ENCODE assay signal across 9 mouse cellular contexts in genomic region chr16:32520372-32520748, GRCm38 (mm10). TPM values are rescaled to one million over a fixed set of nuclear protein-coding genes. Genes with fewer than 3 reads are reported as not detected.
DNase-seq lines count a peak whose midpoint lies in the region; ATAC-seq and TF ChIP-seq lines count a peak whose summit lies in the region.
"Had no signal": no experiment of that assay in that cellular context is flagged by ENCODE, and none has a peak within 500 bp of the region (broad histone marks: within the 10 kb centered on the region; RNA-seq: fewer than 3 reads in every experiment).

No protein-coding gene starts in this region.

- H3K4me1 ChIP-seq in intestine, postnatal 0 days (replicated peaks; ENCODE audit: control insufficient read depth, insufficient read depth, low read length): 0 out of 2 replicates have a peak, but pooled peaks cover 9% of the 10 kb centered on the region

- H3K27ac ChIP-seq in gastrocnemius, adult 2 months: peak overlapping the region; percentile 29
- no peak overlapping the region for H3K27ac ChIP-seq in intestine, postnatal 0 days (ENCODE audit: low read depth, low read length)

- H3K36me3 ChIP-seq in intestine, postnatal 0 days (ENCODE audit: control insufficient read depth, insufficient read depth): no peaks in the 10 kb centered on the region

- intact Hi-C loops in gastrocnemius, adult 2 months (cut with DNase I): no loop called here

- TF ChIP-seq CTCF in gastrocnemius, adult 2 months (IDR thresholded peaks at IDR 0.05): no peak
- TF ChIP-seq CTCF in intestine, postnatal 0 days (IDR thresholded peaks at IDR 0.05; ENCODE audit: low read depth): no peak

- peak; percentile 53; the same call in 1 of the 2 replicates for ATAC-seq in neutrophil, adult 5-6 weeks (ENCODE audit: extremely low read depth, insufficient number of reproducible peaks, low FRiP score, poor library complexity, severe bottlenecking)
- ATAC-seq in intestine, postnatal 0 days: no peak

- no peaks in the 10 kb centered on the region for H3K27me3 ChIP-seq in intestine, postnatal 0 days (replicated peaks; ENCODE audit: control insufficient read depth, insufficient read depth, low read length)

- H3K4me3 ChIP-seq in gastrocnemius, adult 2 months: no peak overlapping the region
- no peak overlapping the region for H3K4me3 ChIP-seq in intestine, postnatal 0 days (ENCODE audit: low read depth, low read length)

- no peaks in the 10 kb centered on the region for H3K9me3 ChIP-seq in intestine, postnatal 0 days (ENCODE audit: control insufficient read depth)

- H3K4me2 ChIP-seq in intestine, postnatal 0 days (replicated peaks; ENCODE audit: low read depth): no peak overlapping the region

- 52% methylated on average over 9 of the region's 9 CpGs for WGBS in intestine, postnatal 0 days

- peak; percentile 54 for DNase-seq in gastrocnemius, adult 2 months
- no peak for DNase-seq in gastrocnemius, postnatal 25 days
- DNase-seq in CD4-positive, CD25-positive, alpha-beta regulatory T cell, adult 2 months (ENCODE audit: low read depth, low spot score): peak; percentile 71
- DNase-seq in induced T-regulatory cell, adult 2 months (ENCODE audit: low read depth): peak; percentile 82
- no peak for DNase-seq in layer of hippocampus, adult 9-10 months (ENCODE audit: low spot score)
- DNase-seq in frontal cortex, postnatal 14 days (ENCODE audit: low spot score in 2 of 2): no peak

- no peak overlapping the region for H3K9ac ChIP-seq in intestine, postnatal 0 days (ENCODE audit: low read depth, low read length)

RNA-seq across cellular contexts. Expression of gene Zdhhc19, which starts 24.3 kb away (rescaled TPM):
- not detected for total RNA-seq in gastrocnemius, adult 2 months (2021)
- not detected for total RNA-seq in gastrocnemius, postnatal 25 days (2021)
- not detected in 2 replicates for total RNA-seq in neutrophil, adult 5-6 weeks (2017)
- polyA plus RNA-seq in intestine, postnatal 0 days (2015; fragmentation: Nextera tagmentation; extraction: Ambion mirVana): 3.8 and 4.7 TPM in 2 replicates
- total RNA-seq: ES-E14 had no signal

RNA-seq across cellular contexts. Expression of gene Slc51a, which starts 32.7 kb away (rescaled TPM):
- not detected for total RNA-seq in gastrocnemius, adult 2 months (2021)
- total RNA-seq in gastrocnemius, postnatal 25 days (2021): not detected
- 0.37 TPM in 1 of 2 replicates, not detected in the other for total RNA-seq in neutrophil, adult 5-6 weeks (2017)
- polyA plus RNA-seq in intestine, postnatal 0 days (2015; fragmentation: Nextera tagmentation; extraction: Ambion mirVana): 292 and 346 TPM in 2 replicates

Comparison
In these comparisons a context has a peak if more than half of its experiments do, and no peak if none do; other contexts are left out.
1. DNase-seq: peak in gastrocnemius, adult 2 months (single experiment), CD4-positive, CD25-positive, alpha-beta regulatory T cell, adult 2 months (single experiment) and induced T-regulatory cell, adult 2 months (single experiment); none in gastrocnemius, postnatal 25 days (single experiment), layer of hippocampus, adult 9-10 months (single experiment) and frontal cortex, postnatal 14 days (0 of 2).